Mouse (Mus musculus): ENCODE data around the gene Fam104a. TPM values are rescaled to one million over a fixed set of nuclear protein-coding genes. Genes with fewer than 3 reads are reported as not detected.
A peak's percentile ranks its signal among the peaks of the same experiment; 100 is the strongest.

Gene Fam104a
- polyA plus RNA-seq, 1 experiment = 143 TPM

GRCm38 (mm10) chr11:113726994-113727888 lies 43.3 kb upstream of the Fam104a start:
- TF ChIP-seq POLR2A (IDR thresholded peaks at IDR 0.05; ENCODE audit: control insufficient read depth, low read depth, low read length) = no peak
- no peak for TF ChIP-seq CTCF (IDR thresholded peaks at IDR 0.05; ENCODE audit: control insufficient read depth, insufficient read depth, insufficient replicate concordance, low read depth, low read length)
- Histone ChIP-seq H3K27ac (ENCODE audit: control insufficient read depth, insufficient read depth, low read depth, low read length) (no peak overlapping the region), H3K4me1 (ENCODE audit: control insufficient read depth, insufficient read depth, low read length) (peaks cover 22% of the 10 kb centered on the region), H3K4me3 (ENCODE audit: control insufficient read depth, low read depth, low read length) (no peak overlapping the region), H3K36me3 (ENCODE audit: control insufficient read depth, insufficient read depth, low read length) (peaks cover 2% of the 10 kb centered on the region), H3K27me3 (ENCODE audit: control insufficient read depth, insufficient read depth, low read length) (no peaks in the 10 kb centered on the region)

GRCm38 (mm10) chr11:113725235-113726048 lies 41.5 kb upstream of the Fam104a start:
- TF ChIP-seq CTCF (IDR thresholded peaks at IDR 0.05; ENCODE audit: control insufficient read depth, insufficient read depth, insufficient replicate concordance, low read depth, low read length) = peak; percentile 8; the same call in 1 of the 2 replicates
- TF ChIP-seq POLR2A (IDR thresholded peaks at IDR 0.05; ENCODE audit: control insufficient read depth, low read depth, low read length) = no peak
- H3K4me1 ChIP-seq (ENCODE audit: control insufficient read depth, insufficient read depth, low read length) = peaks cover 15% of the 10 kb centered on the region
- H3K27ac ChIP-seq (ENCODE audit: control insufficient read depth, insufficient read depth, low read depth, low read length) = peak overlapping the region; percentile 33

GRCm38 (mm10) chr11:113722405-113723090 lies 38.6 kb upstream of the Fam104a start:
- H3K4me3 ChIP-seq (ENCODE audit: control insufficient read depth, low read depth, low read length) = no peak overlapping the region
- no peaks in the 10 kb centered on the region for H3K36me3 ChIP-seq (ENCODE audit: control insufficient read depth, insufficient read depth, low read length)
- peaks cover 7% of the 10 kb centered on the region for H3K4me1 ChIP-seq (ENCODE audit: control insufficient read depth, insufficient read depth, low read length)
- H3K27ac ChIP-seq (ENCODE audit: control insufficient read depth, insufficient read depth, low read depth, low read length) = peak overlapping the region; percentile 75
- H3K27me3 ChIP-seq (ENCODE audit: control insufficient read depth, insufficient read depth, low read length) = no peaks in the 10 kb centered on the region
- TF ChIP-seq POLR2A (IDR thresholded peaks at IDR 0.05; ENCODE audit: control insufficient read depth, low read depth, low read length) (no peak), CTCF (IDR thresholded peaks at IDR 0.05; ENCODE audit: control insufficient read depth, insufficient read depth, insufficient replicate concordance, low read depth, low read length) (no peak)

More at GRCm38 (mm10) chr11:113725235-113726048, 41.5 kb upstream of the Fam104a start:
- no peak overlapping the region for H3K4me3 ChIP-seq (ENCODE audit: control insufficient read depth, low read depth, low read length)
- no peaks in the 10 kb centered on the region for H3K27me3 ChIP-seq (ENCODE audit: control insufficient read depth, insufficient read depth, low read length)
- peaks cover 2% of the 10 kb centered on the region for H3K36me3 ChIP-seq (ENCODE audit: control insufficient read depth, insufficient read depth, low read length)

GRCm38 (mm10) chr11:113717767-113718424 lies 33.9 kb upstream of the Fam104a start:
- H3K27ac ChIP-seq (ENCODE audit: control insufficient read depth, insufficient read depth, low read depth, low read length) = peak overlapping the region; percentile 41
- no peaks in the 10 kb centered on the region for H3K27me3 ChIP-seq (ENCODE audit: control insufficient read depth, insufficient read depth, low read length)
- no peak overlapping the region for H3K4me3 ChIP-seq (ENCODE audit: control insufficient read depth, low read depth, low read length)
- peaks cover 7% of the 10 kb centered on the region for H3K4me1 ChIP-seq (ENCODE audit: control insufficient read depth, insufficient read depth, low read length)
- no peaks in the 10 kb centered on the region for H3K36me3 ChIP-seq (ENCODE audit: control insufficient read depth, insufficient read depth, low read length)
- TF ChIP-seq CTCF (IDR thresholded peaks at IDR 0.05; ENCODE audit: control insufficient read depth, insufficient read depth, insufficient replicate concordance, low read depth, low read length) = no peak
- TF ChIP-seq POLR2A (IDR thresholded peaks at IDR 0.05; ENCODE audit: control insufficient read depth, low read depth, low read length) = no peak

- peaks cover 7% of the 10 kb centered on the region for H3K4me1 ChIP-seq (ENCODE audit: control insufficient read depth, insufficient read depth, low read length)
- no peak for TF ChIP-seq CTCF (IDR thresholded peaks at IDR 0.05; ENCODE audit: control insufficient read depth, insufficient read depth, insufficient replicate concordance, low read depth, low read length)
- TF ChIP-seq POLR2A (IDR thresholded peaks at IDR 0.05; ENCODE audit: control insufficient read depth, low read depth, low read length) = no peak
- no peaks in the 10 kb centered on the region for H3K36me3 ChIP-seq (ENCODE audit: control insufficient read depth, insufficient read depth, low read length)
- H3K27ac ChIP-seq (ENCODE audit: control insufficient read depth, insufficient read depth, low read depth, low read length) = no peak overlapping the region
- H3K4me3 ChIP-seq (ENCODE audit: control insufficient read depth, low read depth, low read length) = no peak overlapping the region
- no peaks in the 10 kb centered on the region for H3K27me3 ChIP-seq (ENCODE audit: control insufficient read depth, insufficient read depth, low read length)
Observed at GRCm38 (mm10) chr11:113716132-113716531, 32.2 kb upstream of the Fam104a start.

- H3K4me3 ChIP-seq (ENCODE audit: control insufficient read depth, low read depth, low read length) = no peak overlapping the region
- no peaks in the 10 kb centered on the region for H3K36me3 ChIP-seq (ENCODE audit: control insufficient read depth, insufficient read depth, low read length)
- no peak overlapping the region for H3K27ac ChIP-seq (ENCODE audit: control insufficient read depth, insufficient read depth, low read depth, low read length)
- TF ChIP-seq CTCF (IDR thresholded peaks at IDR 0.05; ENCODE audit: control insufficient read depth, insufficient read depth, insufficient replicate concordance, low read depth, low read length) (peak; percentile 10; the same call in 1 of the 2 replicates), POLR2A (IDR thresholded peaks at IDR 0.05; ENCODE audit: control insufficient read depth, low read depth, low read length) (no peak)
- H3K4me1 ChIP-seq (ENCODE audit: control insufficient read depth, insufficient read depth, low read length) = peaks cover 14% of the 10 kb centered on the region
- H3K27me3 ChIP-seq (ENCODE audit: control insufficient read depth, insufficient read depth, low read length) = no peaks in the 10 kb centered on the region
Observed at GRCm38 (mm10) chr11:113715078-113715674, 31.2 kb upstream of the Fam104a start.

Measured in testis, adult 2 months (tissue).